Mouse (Mus musculus): ENCODE measurements at regions not wholly inside any gene's neighbourhood (a gene's known extent, or its start where the extent isn't known, plus 50 kb on each side); places are given as distances from the start of the nearest gene placed in this dataset.
A peak's percentile ranks its signal among the peaks of the same experiment; 100 is the strongest.

DNA sequence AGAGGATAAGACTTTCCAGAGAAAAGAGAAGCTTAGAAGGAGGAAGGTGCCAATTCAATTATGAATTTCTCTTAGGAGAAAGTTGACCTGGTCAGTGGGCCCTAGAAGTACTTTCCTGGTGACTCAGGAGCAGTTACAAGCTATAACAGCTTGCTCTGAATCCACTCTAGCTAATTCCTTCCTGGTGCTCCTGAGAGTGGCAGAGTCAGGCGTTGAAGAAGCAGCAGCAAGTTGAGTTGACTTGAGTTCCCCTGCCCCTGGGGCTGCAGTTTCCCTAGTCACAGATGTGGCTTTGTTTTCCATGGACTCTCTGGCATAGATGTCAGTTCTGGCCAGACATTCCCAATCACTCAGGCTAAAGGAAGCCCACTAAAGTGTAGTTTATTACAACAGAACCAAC lies 85.9 kb downstream of the Osr1 start:
- DNase-seq: no peak

DNA sequence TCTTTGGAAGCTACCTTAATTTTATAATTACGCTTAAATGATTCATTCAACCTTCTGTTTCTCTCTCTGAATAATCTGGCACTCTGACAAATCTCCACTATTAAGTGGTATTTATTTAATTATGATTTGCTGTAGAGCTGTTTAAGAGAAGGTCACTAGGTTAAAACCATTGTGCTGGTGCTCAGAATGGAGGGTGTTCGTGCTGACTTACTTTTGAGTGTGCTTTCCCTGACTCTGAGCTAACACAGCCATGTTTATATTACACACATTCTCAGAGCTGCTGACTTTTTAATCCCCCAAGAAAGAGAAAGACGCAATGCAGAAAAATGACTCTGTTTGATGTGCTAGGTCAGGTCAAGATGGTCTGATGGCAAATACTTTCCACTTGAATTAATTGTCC lies 86.4 kb downstream of the Osr1 start:
- DNase-seq: no peak

GRCm38 (mm10) chr12:9657199-9657766 lies 87.4 kb downstream of the Osr1 start:
- no peak for DNase-seq

DNA sequence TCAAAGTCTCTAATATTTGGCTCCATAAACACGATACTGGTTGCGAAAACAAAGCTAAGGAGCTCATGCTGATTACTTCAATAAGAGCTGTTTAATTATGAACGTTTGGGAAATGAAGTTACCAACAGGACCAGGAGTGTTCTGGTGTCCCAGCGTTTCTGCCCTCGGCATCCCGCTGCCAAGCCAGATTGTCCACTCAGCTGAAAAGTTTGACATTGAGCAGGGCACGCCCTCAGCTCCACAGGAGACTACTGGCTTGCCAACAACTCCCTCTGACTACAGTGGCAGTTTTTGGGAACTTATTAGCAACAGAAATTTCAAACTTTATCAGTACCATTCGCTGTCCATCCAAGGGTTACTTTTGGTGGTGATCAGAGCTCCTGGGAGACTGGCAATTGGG lies 87.9 kb downstream of the Osr1 start:
- no peak for DNase-seq

GRCm38 (mm10) chr12:9660299-9660698 lies 90.4 kb downstream of the Osr1 start:
- DNase-seq: no peak

- DNase-seq: no peak
These were observed 118.9 kb downstream of the Osr1 start for GRCm38 (mm10) chr12:9688776-9689175.

DNA sequence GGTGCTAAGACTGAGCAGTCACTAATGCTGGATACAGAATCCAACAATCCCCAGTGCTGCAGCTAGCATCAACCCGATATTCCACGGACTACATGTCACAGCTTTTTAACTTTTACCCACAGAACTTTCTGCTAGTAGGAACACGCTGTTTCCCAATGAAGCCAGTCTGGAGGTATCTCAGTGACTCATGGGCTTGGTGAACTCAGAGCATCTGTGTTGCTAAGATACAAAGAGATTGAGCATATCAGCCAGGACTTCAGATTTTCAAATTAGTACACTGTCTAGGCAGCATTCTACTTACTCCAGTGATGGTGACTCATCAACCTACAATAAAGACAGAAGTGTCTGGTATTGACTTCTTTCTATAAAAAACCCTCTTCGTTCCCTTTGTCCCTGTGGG lies 119.6 kb downstream of the Osr1 start:
- no peak for DNase-seq

- DNase-seq: peak; percentile 47
These were observed 163.0 kb downstream of the Osr1 start for GRCm38 (mm10) chr12:9732921-9733320.

DNA sequence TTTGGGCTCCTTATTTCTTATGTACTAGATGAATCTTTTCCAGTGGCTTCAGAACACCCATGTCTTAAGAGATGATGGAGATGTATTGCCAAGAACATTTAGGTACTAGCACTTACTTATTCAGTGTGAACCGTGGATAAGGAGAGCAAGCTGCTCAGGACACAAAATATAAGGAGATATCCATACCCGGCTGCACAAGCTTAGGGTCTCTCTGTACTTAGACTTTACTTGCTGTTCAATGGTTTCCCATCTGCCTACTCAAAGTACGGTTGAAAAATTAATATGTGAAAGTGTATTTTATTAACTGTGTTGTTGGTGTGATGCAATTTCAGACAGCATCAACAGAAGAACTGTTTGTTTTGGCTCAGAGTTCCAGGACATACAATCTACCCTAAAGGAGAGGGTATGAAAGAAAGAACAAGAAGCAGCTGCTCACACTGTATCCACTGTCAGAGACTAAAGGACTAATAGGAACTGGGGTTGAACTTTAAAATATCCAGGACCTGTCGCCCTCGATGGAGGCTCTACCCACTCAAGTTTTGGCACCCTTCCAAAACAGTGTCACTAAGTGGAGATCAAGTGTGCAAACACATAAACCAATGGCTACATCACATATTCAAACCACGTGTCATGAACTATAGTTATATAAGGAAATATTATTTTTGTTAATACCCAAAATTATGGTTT lies 174.9 kb downstream of the Osr1 start:
- peak; percentile 27 for DNase-seq

GRCm38 (mm10) chr12:9751261-9752078 lies 181.6 kb downstream of the Osr1 start:
- no peak for DNase-seq

DNA sequence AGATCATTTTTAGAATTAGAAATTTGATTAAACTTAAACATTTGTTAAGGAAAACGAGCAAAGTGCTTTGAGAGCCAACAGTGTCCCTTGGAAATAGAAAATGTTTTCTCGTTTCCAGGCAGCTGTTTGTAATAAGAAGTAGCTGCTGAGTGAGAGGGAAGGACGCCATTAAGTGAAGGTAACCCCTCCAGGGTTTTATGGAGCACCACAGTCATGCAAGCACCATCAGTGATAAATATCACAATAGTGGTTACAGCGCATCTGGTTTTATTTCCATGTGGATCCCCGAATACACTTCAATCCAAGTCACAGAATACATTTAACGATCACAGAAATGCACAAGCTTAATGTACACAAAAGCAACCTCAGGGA lies 182.1 kb downstream of the Osr1 start:
- no peak for DNase-seq

GRCm38 (mm10) chr12:9756411-9756810 lies 186.5 kb downstream of the Osr1 start:
- no peak for DNase-seq

- no peak for DNase-seq
These were observed 190.9 kb downstream of the Osr1 start for GRCm38 (mm10) chr12:9760818-9761217.

DNA sequence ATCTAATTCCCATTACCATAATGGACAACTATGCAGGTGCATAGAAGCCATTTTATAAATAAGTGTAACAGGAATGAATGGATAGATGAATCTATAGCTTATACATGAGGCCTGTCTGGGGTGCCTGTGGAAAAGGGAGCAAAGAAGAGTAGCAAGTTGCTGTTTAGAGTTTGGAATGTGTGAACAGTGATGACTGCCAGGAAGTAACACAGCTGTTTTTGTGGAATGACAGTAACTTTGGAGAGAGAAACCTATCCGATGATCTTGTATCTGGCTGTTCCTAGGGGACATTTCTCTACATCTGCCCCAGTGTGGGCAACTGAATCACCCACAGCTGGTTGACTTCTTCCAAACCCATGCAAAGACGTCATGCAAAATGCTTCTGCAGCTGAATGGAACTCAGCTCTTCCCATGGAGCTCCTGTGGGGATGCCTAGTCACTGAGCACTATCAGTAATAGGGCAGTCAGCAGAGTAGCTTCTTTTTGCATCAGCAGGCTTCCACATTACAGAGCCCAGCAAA lies 192.4 kb downstream of the Osr1 start:
- DNase-seq: peak; percentile 13

GRCm38 (mm10) chr12:9762842-9763241 lies 192.9 kb downstream of the Osr1 start:
- DNase-seq: no peak

GRCm38 (mm10) chr12:9770908-9771307 lies 201.0 kb downstream of the Osr1 start:
- no peak for DNase-seq

DNA sequence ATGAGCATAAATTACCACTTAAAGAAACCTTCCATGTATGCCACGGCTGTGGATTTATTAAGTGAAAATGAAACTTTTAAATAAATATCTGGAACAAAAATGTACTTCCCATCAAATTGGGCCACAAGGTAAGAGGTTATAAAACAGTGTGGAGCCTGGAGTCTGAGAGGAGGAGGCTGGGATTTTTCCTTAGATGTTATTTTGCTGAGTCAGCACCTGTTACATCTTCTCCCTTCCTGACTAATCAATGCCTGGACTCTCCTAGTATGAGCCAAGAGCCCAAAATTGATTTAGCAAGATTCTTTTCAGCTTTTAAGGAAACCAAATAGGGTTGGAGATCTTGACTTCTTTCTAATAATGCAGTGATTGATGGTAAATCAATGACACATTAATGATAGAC lies 203.0 kb downstream of the Osr1 start:
- DNase-seq: no peak

DNA sequence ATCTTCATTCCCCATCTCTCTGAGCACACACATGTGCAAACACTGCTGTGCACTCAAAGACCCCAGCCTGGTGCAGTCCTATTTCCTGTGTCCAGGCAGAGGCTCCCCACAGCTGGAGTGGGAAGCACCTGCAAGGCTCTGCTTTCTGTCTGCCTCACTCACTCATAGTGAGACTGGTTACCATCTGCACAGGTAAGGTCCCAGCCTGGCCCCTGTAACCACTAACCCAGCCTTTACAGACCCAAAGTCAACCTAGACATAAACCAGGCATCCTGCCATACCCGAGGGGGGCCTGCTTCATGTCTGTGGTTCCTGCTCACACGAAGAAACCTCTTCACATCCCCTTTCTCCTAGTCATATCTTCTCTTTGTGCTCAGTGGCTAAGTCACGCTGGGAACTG lies 232.4 kb downstream of the Osr1 start:
- no peak for DNase-seq

DNA sequence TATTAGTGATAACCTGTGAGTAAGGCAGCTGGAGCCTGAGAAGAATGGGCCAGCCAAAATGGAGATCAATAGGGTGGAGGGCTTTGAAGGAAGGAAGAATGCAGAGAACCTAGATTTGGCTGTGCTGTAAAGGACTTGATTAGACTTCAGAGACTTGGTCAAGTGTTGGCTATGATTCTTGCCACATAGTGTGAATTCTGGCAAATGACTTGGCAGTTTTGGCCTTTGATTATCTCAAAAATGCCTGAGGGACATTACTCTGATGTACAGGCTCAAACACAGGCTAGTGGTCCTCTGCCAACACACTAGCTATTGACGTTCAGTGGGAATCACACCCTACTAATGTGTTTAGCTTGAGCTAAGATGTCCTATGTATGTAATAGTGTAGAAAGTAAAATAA lies 237.5 kb downstream of the Osr1 start:
- DNase-seq: peak; percentile 20

DNA sequence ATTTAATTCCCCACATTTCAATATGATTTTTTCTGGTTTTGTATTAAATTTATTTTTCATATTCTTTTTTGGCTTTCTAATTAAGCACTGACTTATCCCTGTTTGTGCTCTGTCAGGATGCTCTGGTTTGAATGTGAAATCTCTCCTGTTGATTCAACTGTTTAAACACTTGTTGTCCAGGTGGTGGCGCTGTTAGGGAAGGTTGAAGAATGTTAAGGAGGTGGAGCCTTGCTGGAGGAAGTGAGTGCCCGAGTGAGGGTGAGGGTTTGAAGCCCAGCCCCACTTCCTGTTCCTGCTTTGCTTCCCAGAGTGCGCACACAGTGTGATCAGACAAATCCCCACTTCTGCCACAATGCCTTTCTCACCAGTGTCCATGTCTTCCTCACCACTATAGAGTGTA lies 263.4 kb downstream of the Osr1 start:
- no peak for DNase-seq

GRCm38 (mm10) chr12:9839198-9839845 lies 269.4 kb downstream of the Osr1 start:
- no peak for DNase-seq

DNA sequence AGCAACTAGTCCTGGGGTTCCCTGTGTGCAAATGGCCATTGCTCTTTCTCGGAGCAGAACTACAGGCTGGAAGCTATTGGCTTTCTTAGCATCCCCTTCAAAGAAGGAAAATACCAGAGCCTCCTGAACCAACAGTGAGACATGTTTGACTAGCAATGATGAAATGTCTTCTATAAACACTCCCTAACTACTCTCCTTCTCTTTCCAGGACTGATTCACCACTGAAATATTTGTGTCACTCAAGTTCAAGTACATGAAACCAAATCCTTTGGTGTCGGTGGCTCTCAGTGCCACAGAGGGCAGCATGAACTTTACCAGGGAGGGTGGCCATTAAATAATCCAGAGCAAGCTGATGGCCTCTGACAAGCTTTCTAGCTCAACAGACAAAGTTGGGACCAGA lies 270.0 kb downstream of the Osr1 start:
- peak; percentile 17 for DNase-seq

DNA sequence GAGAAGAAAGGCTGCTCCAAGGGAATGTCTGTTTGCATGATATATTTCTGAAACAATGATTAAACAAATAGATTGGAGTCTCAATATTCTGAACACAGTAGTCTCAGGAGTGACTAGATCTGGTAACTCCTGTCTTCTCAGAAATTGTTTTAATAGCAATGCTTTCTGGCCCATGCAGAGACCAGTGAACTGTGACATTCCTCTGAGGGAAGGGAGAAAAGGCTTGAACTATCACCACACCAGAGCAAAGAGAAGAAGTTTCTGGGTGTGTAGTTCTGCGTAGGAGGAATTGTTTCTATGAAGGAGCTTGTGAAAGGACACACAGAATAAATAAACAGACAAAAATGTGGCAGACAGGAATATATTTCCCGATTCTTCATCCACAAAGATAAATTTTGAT lies 277.1 kb downstream of the Osr1 start:
- DNase-seq: no peak

Measured in lung, postnatal 10 days (tissue).